Mouse (Mus musculus) brain, adult 2 months (tissue): ENCODE results near the gene 9630041A04Rik.

Source experiments
- DNase-seq: peaks from one replicate; pipeline ENCODE4 v3.0.0; 2011; ENCODE audit warnings: low read depth, low spot score

9630041A04Rik gene

DNA sequence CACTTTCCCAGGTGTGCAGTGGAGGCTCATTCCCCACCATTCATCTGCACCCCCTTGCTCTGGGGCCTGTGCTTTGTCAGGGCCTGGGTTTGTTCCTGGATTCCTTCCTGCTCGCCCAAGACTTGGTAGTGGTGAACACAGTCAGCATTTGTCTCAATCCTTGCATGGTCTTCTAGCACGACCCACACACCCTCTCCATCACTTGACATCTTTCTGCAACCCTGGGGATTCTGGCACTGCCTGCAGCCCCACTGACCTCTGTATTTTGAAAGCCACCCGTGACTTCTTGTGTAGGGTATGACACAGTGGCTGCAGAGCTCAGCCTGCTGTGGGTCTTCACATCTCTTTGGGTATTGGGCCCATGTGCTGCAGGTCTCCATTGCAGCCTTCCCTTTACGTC lies 57.1 kb downstream of the 9630041A04Rik start:
- no peak for DNase-seq

DNA sequence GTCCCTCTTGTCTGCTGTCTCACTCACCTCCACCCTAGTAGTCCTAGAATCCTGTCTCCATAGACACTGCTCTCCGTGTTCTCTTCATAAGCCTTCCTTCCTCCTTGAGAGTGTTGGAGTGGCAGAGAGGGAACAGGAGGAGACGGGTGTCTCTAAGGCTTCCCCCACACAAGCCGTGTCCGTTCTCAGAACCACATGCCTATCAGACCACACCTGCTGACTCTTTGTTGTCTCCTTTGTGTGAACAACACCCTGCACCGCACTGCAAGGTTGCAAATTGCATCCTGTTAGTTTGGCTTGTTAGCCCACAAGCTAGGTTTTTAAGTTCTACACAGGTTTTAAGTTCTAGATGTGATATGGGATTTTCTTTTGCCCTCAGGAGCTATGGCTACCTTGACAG lies 57.7 kb downstream of the 9630041A04Rik start:
- DNase-seq: no peak

DNA sequence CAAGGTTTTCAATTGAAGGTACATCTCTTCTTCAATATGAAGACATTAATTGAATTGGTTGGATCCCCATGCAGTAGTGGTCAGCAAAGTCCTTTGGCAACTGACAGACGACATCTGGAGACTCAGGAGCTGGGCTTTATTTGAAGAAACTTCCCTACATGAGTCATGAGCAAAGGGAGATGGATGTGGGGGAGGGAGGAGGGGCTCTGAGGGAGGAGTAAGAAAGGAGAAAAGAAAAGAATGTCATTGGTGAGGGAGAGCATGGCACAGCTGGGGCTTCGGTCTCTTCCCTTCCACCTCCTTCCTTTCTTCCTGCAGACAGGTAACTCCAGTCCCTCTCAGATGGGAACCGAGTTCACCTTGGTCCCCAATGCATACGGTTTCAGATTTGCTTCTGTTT lies 61.2 kb downstream of the 9630041A04Rik start:
- no peak for DNase-seq

DNA sequence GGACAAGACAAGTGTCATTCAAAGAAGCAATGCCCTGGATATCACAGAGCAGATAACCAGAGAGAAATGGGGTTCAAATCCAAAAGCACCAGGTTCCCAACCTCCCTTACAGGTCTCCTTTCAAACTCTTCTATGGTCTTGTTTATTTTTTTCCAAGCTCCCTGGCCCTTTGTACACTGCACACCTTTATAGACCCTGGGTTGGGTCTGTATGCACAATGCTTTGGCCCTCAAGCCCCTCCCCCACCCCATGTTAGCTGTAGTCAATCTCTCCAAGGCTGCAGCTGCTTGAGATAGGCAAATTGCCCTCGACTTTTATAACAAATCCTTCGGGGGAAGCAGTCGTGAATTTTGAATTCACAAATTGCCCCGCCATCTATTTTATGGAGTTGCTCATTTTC lies 63.2 kb downstream of the 9630041A04Rik start:
- DNase-seq: no peak

- no peak for DNase-seq
Observed at GRCm38 (mm10) chr9:101933946-101934573, 72.4 kb downstream of the 9630041A04Rik start.

GRCm38 (mm10) chr9:101934887-101935286 lies 73.2 kb downstream of the 9630041A04Rik start:
- DNase-seq: no peak

DNA sequence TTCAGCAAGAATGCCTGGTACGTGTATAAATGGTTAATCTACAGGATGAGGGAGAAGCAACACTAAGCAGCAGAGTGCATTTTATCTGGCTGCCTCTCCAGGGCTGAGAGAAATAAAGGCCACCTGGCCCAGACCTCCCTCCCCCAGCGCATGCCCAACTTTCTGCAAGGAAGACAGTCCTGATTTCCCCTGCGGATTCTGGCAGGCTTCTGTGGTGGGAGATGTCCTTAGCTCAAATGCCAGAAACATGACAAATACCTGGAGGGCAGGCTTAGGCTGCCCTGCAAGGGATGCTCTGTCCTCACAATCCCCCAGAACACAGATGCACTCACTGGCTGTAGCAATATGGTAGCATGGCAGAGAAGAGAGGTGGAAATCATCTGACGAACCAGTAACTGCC lies 76.4 kb downstream of the 9630041A04Rik start:
- peak; percentile 29 for DNase-seq

DNA sequence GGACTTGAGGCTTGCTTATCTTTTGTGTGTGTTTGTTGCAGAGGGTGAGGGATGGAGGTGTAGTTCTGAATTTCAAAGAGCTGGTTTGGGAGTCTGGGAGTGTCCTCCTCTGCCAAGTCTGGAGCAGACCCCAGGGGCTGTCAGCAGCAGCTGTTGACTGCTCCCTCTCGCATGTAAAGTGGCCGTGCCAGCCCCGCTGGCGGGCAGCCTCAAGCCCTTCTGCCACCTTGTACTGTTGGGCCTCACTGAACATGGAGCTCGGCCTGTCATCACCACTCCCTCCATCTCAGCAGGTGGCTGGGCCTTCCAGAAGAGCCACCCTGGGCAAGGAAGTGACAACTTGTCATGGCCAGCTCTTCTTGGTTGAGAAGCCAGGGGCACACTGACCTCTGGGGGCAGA lies 77.4 kb downstream of the 9630041A04Rik start:
- DNase-seq: no peak

- no peak for DNase-seq
Observed at GRCm38 (mm10) chr9:101940182-101940581, 78.5 kb downstream of the 9630041A04Rik start.

GRCm38 (mm10) chr9:101942058-101942669 lies 80.5 kb downstream of the 9630041A04Rik start:
- no peak for DNase-seq

GRCm38 (mm10) chr9:101945326-101945725 lies 83.7 kb downstream of the 9630041A04Rik start:
- no peak for DNase-seq

GRCm38 (mm10) chr9:101945814-101946213 lies 84.2 kb downstream of the 9630041A04Rik start:
- DNase-seq: no peak

DNA sequence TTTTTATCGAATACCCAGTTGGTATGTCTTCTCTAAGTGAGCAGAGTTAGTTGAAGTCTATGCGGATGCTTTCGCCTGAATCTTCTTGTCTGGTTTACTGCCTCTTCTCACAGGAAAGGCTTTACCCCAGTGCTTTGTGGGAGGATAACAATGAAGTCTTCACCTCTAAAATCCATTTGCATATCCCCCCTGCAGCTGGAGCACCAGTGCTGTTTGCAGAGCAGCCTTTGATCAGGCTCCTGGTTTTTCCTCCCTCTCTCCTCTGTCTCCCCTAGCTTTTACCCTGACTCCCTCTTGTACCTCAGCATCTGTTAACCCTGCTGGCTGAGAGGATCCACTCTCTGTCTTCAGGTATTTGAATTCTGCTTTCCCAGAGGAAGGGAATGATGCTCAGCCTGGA lies 88.5 kb downstream of the 9630041A04Rik start:
- DNase-seq: no peak

DNA sequence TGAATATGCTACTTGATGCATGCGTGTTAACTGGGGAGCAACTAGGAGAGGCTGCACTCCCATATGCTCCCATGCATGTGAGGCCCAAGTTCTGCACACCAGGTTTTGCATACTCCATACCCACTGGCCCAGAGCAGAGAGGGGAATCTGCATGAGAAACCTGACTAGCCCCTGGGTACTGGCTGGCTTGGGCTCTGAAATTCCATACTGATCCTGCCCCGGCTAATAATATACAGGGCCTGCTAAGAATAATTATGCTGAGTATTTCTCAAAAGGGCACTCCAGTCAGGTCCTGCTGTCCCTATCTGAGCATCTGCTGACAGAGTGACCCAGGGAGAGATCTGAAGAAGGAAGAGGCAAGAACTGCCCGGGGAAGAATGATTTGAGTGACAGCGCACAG lies 92.9 kb downstream of the 9630041A04Rik start:
- no peak for DNase-seq

- peak; percentile 71 for DNase-seq
Observed at GRCm38 (mm10) chr9:101956228-101956627, 94.6 kb downstream of the 9630041A04Rik start.

- peak; percentile 35 for DNase-seq
Observed at GRCm38 (mm10) chr9:101971806-101972205, 110.2 kb downstream of the 9630041A04Rik start.

GRCm38 (mm10) chr9:101972314-101972713 lies 110.7 kb downstream of the 9630041A04Rik start:
- DNase-seq: no peak

GRCm38 (mm10) chr9:101976884-101977465 lies 115.3 kb downstream of the 9630041A04Rik start:
- DNase-seq: peak; percentile 70

GRCm38 (mm10) chr9:101981161-101981560 lies 119.5 kb downstream of the 9630041A04Rik start:
- DNase-seq: no peak

DNA sequence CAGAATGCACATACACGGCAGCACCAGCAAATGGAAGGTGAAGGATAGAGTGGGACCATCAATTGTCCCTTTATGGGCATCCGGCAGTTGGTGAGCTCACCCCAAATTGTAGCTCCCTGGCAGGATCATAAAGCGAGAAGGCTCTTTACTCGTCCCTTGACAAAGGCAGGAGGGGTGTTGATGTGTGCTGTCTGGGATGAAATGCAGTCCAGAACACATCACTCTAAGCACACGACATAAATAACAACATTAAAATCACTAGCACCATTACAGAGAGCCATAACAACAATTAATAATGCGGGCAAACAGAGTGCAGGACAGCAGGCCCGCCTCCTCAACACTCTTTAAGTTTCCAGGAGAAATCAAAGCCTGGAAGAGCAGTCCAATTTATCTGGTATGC lies 120.7 kb downstream of the 9630041A04Rik start:
- no peak for DNase-seq

GRCm38 (mm10) chr9:101986910-101987309 lies 125.3 kb downstream of the 9630041A04Rik start:
- DNase-seq: no peak

GRCm38 (mm10) chr9:101990032-101990431 lies 128.4 kb downstream of the 9630041A04Rik start:
- no peak for DNase-seq

DNA sequence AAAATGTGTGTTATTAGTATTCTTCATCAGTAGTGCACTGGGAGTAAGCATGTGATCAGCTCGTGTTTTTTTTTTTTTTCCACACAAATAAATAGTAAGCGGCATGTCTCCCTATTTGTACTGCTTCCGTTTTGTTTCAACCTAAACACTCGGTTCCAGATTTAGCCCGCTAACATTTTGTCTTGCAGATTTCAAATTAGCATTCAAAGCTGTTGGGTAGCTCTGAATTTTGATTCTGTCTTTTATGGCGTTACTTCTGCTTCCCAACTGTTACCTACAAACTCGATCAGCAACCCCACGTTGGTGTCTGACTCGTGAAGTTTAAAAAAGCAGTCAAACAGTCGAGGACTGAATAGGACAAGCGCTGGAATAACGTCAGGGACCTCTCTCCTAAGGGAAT lies 129.2 kb downstream of the 9630041A04Rik start:
- DNase-seq: peak; percentile 54
